Mouse (Mus musculus): Measurements from ENCODE around the gene Cd44.

DNA sequence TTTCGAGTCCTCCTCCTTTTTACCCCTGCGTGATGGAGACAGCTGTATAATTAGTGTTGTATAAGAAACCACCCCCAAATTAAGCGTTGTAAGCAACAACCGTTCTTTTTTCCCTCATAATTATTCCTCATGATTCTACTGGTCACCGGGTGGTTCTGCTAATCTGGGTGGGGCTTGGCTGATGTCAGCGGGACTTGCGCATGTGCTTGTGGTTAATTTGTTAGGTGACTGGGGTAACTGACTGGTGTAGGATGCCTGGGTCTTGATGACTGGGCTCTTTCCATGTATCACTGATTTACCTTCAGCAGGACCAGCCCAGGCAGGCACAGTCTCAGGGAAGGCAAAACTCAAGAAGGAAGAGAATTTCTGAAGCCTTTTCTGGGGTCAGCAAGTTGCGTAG is 38.7 kb upstream of the Cd44 start:
- TF ChIP-seq ZC3H11A (IDR thresholded peaks at IDR 0.05; ENCODE audit: borderline replicate concordance, low read depth, low read length) (no peak), HCFC1 (IDR thresholded peaks at IDR 0.05; ENCODE audit: borderline replicate concordance, insufficient read depth, low read length) (no peak)
